Mouse (Mus musculus) kidney, embryonic 16.5 days (tissue): ENCODE data around the gene Olfr169. TPM values are rescaled to one million over a fixed set of nuclear protein-coding genes. Genes with fewer than 3 reads are reported as not detected.
"Not testable (repeated sequence)": the region's sequence is repeated elsewhere in the genome, so short reads cannot be mapped to it uniquely, and the experiment has no call there.

ENCODE experiments used
- ATAC-seq: fragments of 200-750 bp; cut with Nextera tagmentation; 2 replicates; pipeline ENCODE4 v1.8.0; 2017; ENCODE audit warnings: moderate TSS enrichment; ENCODE audit not compliant: low FRiP score, low TSS enrichment
- H3K27ac ChIP-seq: fragments of 300-500 bp; sonication (generic); 2 replicates; pipeline ENCODE4 v1.5.1; 2014; ENCODE audit warnings: low read length
- H3K27me3 ChIP-seq: fragments of 300-500 bp; sonication (generic); 2 replicates; pipeline ENCODE4 v1.6.1; 2014; ENCODE audit warnings: low read length, control low read depth, mixed read lengths; ENCODE audit not compliant: insufficient read depth
- H3K36me3 ChIP-seq: fragments of 300-500 bp; sonication (generic); 2 replicates; pipeline ENCODE4 v1.6.1; 2014; ENCODE audit warnings: low read length, control low read depth, mixed read lengths; ENCODE audit not compliant: insufficient read depth
- H3K4me1 ChIP-seq: fragments of 300-500 bp; sonication (generic); 2 replicates; pipeline ENCODE4 v1.6.1; 2014; ENCODE audit warnings: low read length, control low read depth, mixed read lengths; ENCODE audit not compliant: insufficient read depth
- H3K4me2 ChIP-seq: fragments of 300-500 bp; sonication (generic); replicated peaks from 2 replicates; pipeline ENCODE4 v1.6.1; 2014; ENCODE audit warnings: low read depth, low read length
- H3K4me3 ChIP-seq: fragments of 300-500 bp; sonication (generic); 2 replicates; pipeline ENCODE4 v1.5.1; 2014; ENCODE audit warnings: mild to moderate bottlenecking, low read length
- H3K9ac ChIP-seq: fragments of 300-500 bp; sonication (generic); replicated peaks from 2 replicates; pipeline ENCODE4 v1.6.1; 2014; ENCODE audit warnings: low read length
- H3K9me3 ChIP-seq: fragments of 300-500 bp; sonication (generic); 2 replicates; pipeline ENCODE4 v1.6.1; 2016; ENCODE audit warnings: low read length, control low read depth
- WGBS: fragments of 180-500 bp; shearing (Covaris S2); extraction: QIAGEN DNeasy Blood & Tissue Kit; methylation state at CpG from one replicate; pipeline ENCODE4 v1.1.7; 2014; 5-methylcytosine and 5-hydroxymethylcytosine counted together
- polyA plus RNA-seq: library from polyadenylated mRNA; unstranded; fragments of >200 nt; fragmentation: Nextera tagmentation; extraction: Ambion mirVana; gene quantifications from 2 replicates; pipeline ENCODE4 v1.2.1, GENCODE M21; 2015

Olfr169 gene
- polyA plus RNA-seq = not detected in 2 replicates

GRCm38 (mm10) chr16:19571709-19572108 lies at the start of gene Olfr169:
Gene Olfr169 (minus strand): TSS chr16:19571809.
- not testable (repeated sequence) for H3K4me1 ChIP-seq, H3K9ac ChIP-seq, H3K36me3 ChIP-seq, H3K27ac ChIP-seq, ATAC-seq, H3K4me3 ChIP-seq, H3K27me3 ChIP-seq, H3K4me2 ChIP-seq, H3K9me3 ChIP-seq
- WGBS = 92% methylated on average over 2 of the region's 2 CpGs

GRCm38 (mm10) chr16:19611782-19612181 lies 40.2 kb upstream of the Olfr169 start, which contains the start of gene Olfr170:
Gene Olfr170 (minus strand): TSS chr16:19611882.
- H3K4me1 ChIP-seq, H3K36me3 ChIP-seq, H3K4me2 ChIP-seq, ATAC-seq, H3K9me3 ChIP-seq, H3K27me3 ChIP-seq, H3K4me3 ChIP-seq, H3K27ac ChIP-seq, H3K9ac ChIP-seq: not testable (repeated sequence)
- WGBS = 81% methylated on average over 2 of the region's 2 CpGs

GRCm38 (mm10) chr16:19603166-19603565 lies 31.6 kb upstream of the Olfr169 start:
- Histone ChIP-seq H3K9ac (no peak overlapping the region), H3K27ac (no peak overlapping the region), H3K4me3 (no peak overlapping the region), H3K36me3 (no peaks in the 10 kb centered on the region), H3K4me2 (no peak overlapping the region), H3K9me3 (no peaks in the 10 kb centered on the region), H3K27me3 (no peaks in the 10 kb centered on the region), H3K4me1 (no peaks in the 10 kb centered on the region)
- 68% methylated on average over 2 of the region's 2 CpGs for WGBS
- ATAC-seq = no peak

GRCm38 (mm10) chr16:19553429-19553828 lies 18.2 kb downstream of the Olfr169 start:
- not testable (repeated sequence) for H3K4me2 ChIP-seq, H3K9me3 ChIP-seq, H3K36me3 ChIP-seq, H3K27me3 ChIP-seq, H3K27ac ChIP-seq, H3K9ac ChIP-seq, H3K4me3 ChIP-seq, H3K4me1 ChIP-seq, ATAC-seq
- WGBS = 88% methylated on average over 7 of the region's 7 CpGs

- H3K9me3 ChIP-seq, H3K4me3 ChIP-seq, H3K27me3 ChIP-seq, H3K27ac ChIP-seq, ATAC-seq, H3K4me2 ChIP-seq, H3K36me3 ChIP-seq, H3K9ac ChIP-seq, H3K4me1 ChIP-seq: not testable (repeated sequence)
- 87% methylated on average over 3 of the region's 3 CpGs for WGBS
These were observed 19.4 kb downstream of the Olfr169 start for GRCm38 (mm10) chr16:19552246-19552645.

GRCm38 (mm10) chr16:19535455-19535854 lies 36.2 kb downstream of the Olfr169 start, which contains the start of gene Olfr168:
Gene Olfr168 (minus strand): TSS chr16:19535555.
- H3K4me2 ChIP-seq = no peak within 1 kb of the TSS
- H3K27ac ChIP-seq = no peak within 1 kb of the TSS
- H3K4me1 ChIP-seq = no peaks in the 10 kb centered on the region
- H3K9ac ChIP-seq = no peak within 1 kb of the TSS
- no peaks in the 10 kb centered on the region for H3K9me3 ChIP-seq
- H3K36me3 ChIP-seq = no peaks in the 10 kb centered on the region
- no peak within 1 kb of the TSS for H3K4me3 ChIP-seq
- ATAC-seq = no peak
- H3K27me3 ChIP-seq = no peaks in the 10 kb centered on the region

GRCm38 (mm10) chr16:19522166-19522565 lies 49.4 kb downstream of the Olfr169 start, which contains the start of gene Olfr167:
Gene Olfr167 (minus strand): TSS chr16:19522266.
- H3K9me3 ChIP-seq = no peaks in the 10 kb centered on the region
- no peak within 1 kb of the TSS for H3K9ac ChIP-seq
- no peak within 1 kb of the TSS for H3K4me3 ChIP-seq
- 76% methylated on average over 2 of the region's 2 CpGs for WGBS
- no peak within 1 kb of the TSS for H3K4me2 ChIP-seq
- H3K27me3 ChIP-seq = no peaks in the 10 kb centered on the region
- no peaks in the 10 kb centered on the region for H3K36me3 ChIP-seq
- H3K4me1 ChIP-seq = no peaks in the 10 kb centered on the region
- H3K27ac ChIP-seq = no peak within 1 kb of the TSS
- no peak for ATAC-seq

Other genes starting within 250 kb of the Olfr169 start
- gene Olfr165, start 148.7 kb downstream of the Olfr169 start, polyA plus RNA-seq = not detected in 2 replicates
- gene Olfr166, start 88.1 kb downstream of the Olfr169 start, polyA plus RNA-seq = not detected in 2 replicates
- gene Olfr167, start 49.5 kb downstream of the Olfr169 start, polyA plus RNA-seq = not detected in 2 replicates
- not detected in 2 replicates for gene Olfr168, start 36.3 kb downstream of the Olfr169 start, polyA plus RNA-seq
- gene Olfr170, start 40.1 kb upstream of the Olfr169 start, polyA plus RNA-seq = not detected in 2 replicates
- not detected in 2 replicates for gene Olfr171, start 58.1 kb upstream of the Olfr169 start, polyA plus RNA-seq
- 0.10 and 0.52 TPM in 2 replicates for gene Lamp3, start 134.6 kb upstream of the Olfr169 start, polyA plus RNA-seq
- gene B3gnt5, start 188.4 kb upstream of the Olfr169 start, polyA plus RNA-seq = 10.5 and 11.6 TPM in 2 replicates